Mouse (Mus musculus) heart, embryonic 16.5 days (tissue): Measurements from ENCODE around the gene Pex6. TPM values are rescaled to one million over a fixed set of nuclear protein-coding genes. Genes with fewer than 3 reads are reported as not detected.

Experiments
- ATAC-seq: fragments of 200-750 bp; cut with Nextera tagmentation; replicated peaks from 2 replicates; pipeline ENCODE4 v1.8.0; 2017; ENCODE audit warnings: moderate number of reproducible peaks; ENCODE audit not compliant: insufficient read depth, low FRiP score; ENCODE audit errors: extremely low read depth
- H3K27ac ChIP-seq: fragments of 300-500 bp; sonication (generic); 2 replicates; pipeline ENCODE4 v1.5.1; 2014; ENCODE audit warnings: mild to moderate bottlenecking, low read length, control low read depth, moderate library complexity
- H3K27me3 ChIP-seq: fragments of 300-500 bp; sonication (generic); 2 replicates; pipeline ENCODE4 v1.6.1; 2014; ENCODE audit warnings: low read length, mixed read lengths; ENCODE audit not compliant: control insufficient read depth, insufficient read depth
- H3K36me3 ChIP-seq: fragments of 300-500 bp; sonication (generic); 2 replicates; pipeline ENCODE4 v1.6.1; 2014; ENCODE audit not compliant: control insufficient read depth, insufficient read depth
- H3K4me1 ChIP-seq: fragments of 300-500 bp; sonication (generic); 2 replicates; pipeline ENCODE4 v1.6.1; 2014; ENCODE audit warnings: low read length, mixed read lengths; ENCODE audit not compliant: control insufficient read depth, insufficient read depth
- H3K4me2 ChIP-seq: fragments of 300-500 bp; sonication (generic); 2 replicates; pipeline ENCODE4 v1.6.1; 2014; ENCODE audit warnings: low read depth, mild to moderate bottlenecking, control low read depth, low read length
- H3K4me3 ChIP-seq: fragments of 300-500 bp; sonication (generic); 2 replicates; pipeline ENCODE4 v1.5.1; 2014; ENCODE audit warnings: mild to moderate bottlenecking, control low read depth, low read length
- H3K9ac ChIP-seq: fragments of 300-500 bp; sonication (generic); 2 replicates; pipeline ENCODE4 v1.6.1; 2014; ENCODE audit warnings: low read length, control low read depth
- H3K9me3 ChIP-seq: fragments of 300-500 bp; sonication (generic); replicated peaks from 2 replicates; pipeline ENCODE4 v1.6.1; 2016; ENCODE audit warnings: low read length; ENCODE audit not compliant: control insufficient read depth
- WGBS: fragments of 180-500 bp; shearing (Covaris S2); extraction: QIAGEN DNeasy Blood & Tissue Kit; methylation state at CpG from one replicate; pipeline ENCODE4 v1.1.7; 2014; 5-methylcytosine and 5-hydroxymethylcytosine counted together
- polyA plus RNA-seq: library from polyadenylated mRNA; unstranded; fragments of >200 nt; fragmentation: Nextera tagmentation; extraction: Ambion mirVana; gene quantifications from 2 replicates; pipeline ENCODE4 v1.2.1, GENCODE M21; 2015

Pex6 gene
- polyA plus RNA-seq, 1 experiment from 2014 or later: 13.3 TPM

DNA sequence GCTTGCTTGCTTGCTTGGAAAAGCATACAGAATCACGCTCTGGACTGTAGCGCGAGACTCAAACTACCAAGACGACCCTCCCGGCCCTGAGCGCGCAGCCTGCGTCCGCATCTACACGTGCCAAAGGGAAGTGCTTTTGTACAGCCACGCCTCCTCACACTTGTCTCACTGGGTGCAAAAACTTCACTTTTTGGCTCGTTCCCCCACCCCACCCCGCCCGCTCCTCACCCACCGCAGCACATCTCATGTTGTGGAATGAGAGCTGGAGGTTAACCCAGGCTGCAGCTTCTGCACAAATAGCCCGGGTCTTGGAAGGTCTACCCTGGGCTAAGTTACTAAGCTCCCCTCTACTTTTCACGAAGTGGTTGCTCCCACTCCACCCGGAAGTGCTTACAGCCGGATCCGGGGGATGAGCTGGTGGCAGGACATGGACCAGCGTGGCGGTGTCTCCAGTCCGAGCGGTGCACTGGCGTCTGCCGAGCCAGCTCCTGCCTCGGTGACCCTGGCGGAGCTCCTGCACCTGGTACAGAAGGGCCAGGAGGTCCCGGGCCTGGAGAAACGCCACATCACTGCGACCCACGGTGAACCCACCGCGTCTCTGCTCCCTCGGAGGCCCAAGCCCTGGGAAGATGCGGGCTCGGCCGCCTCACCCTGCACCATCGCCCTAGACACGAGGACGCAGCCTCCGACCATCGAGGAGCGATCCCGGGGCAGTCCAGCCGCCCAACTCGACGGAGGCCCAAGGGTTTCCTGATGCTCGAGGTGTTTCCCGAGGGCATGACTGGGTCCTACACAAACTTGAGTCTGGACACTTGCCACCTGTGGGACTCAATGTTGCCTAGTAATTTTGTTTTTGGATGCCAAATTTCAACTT is 61.4 kb downstream of the Pex6 start, which contains the start of gene 2310039H08Rik:
2310039H08Rik (plus strand) TSS at position 232 of the 874 bp plus-strand sequence.
- Histone ChIP-seq H3K36me3 (peaks cover 26% of the 10 kb centered on the region), H3K9me3 (no peaks in the 10 kb centered on the region), H3K4me2 (peak within 1 kb of the TSS; percentile 65), H3K4me3 (peak within 1 kb of the TSS; percentile 71), H3K27ac (peak within 1 kb of the TSS; percentile 75), H3K9ac (peak within 1 kb of the TSS; percentile 88), H3K4me1 (peaks cover 13% of the 10 kb centered on the region), H3K27me3 (no peaks in the 10 kb centered on the region)
- ATAC-seq: peak; percentile 83
- under 1% methylated on average over 50 of the region's 50 CpGs for WGBS

DNA sequence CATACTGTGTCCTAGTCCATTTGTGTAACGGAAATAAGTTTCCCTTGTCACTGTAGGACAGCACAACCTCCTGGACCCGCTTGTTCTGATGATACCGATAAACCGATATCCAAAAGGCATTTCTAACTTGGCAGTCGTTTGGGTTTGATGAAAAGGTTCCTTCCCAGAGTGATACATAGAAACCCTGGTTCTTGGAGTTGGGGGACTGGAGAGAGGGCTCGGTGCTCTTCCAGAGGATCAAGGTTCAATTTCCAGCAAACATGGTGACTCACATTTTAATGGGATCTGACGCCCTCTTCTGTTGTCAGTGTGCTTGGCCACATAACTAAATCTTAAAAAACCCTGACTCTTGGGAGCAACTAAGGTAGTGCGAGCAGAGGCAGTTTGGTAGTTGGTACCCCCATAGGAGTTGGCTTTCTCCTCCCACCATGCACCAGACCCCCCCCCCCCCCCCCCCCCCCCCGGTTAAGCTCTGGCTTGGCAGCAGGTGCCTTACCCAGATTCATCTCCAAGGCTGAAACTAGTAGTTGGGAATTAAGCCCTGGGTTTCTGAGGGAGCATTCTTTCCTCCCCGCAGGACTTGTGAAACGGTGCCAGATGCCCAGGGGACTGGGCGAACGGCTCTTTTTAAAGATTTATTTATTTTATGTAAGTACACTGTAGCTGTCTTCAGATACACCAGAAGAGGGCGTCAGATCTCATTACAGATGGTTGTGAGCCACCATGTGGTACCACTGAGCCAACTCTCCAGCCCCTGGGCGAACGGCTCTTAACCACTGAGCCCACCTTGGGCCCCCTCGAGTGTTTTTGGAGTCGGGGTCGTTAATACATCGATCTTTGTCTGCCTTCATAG is 62.2 kb downstream of the Pex6 start:
- ATAC-seq: no peak
- peak overlapping the region; percentile 75 for H3K27ac ChIP-seq
- 10% methylated on average over 19 of the region's 20 CpGs for WGBS
- peaks cover 33% of the 10 kb centered on the region for H3K36me3 ChIP-seq
- H3K4me2 ChIP-seq: peak overlapping the region; percentile 65
- peak overlapping the region; percentile 88 for H3K9ac ChIP-seq
- peaks cover 13% of the 10 kb centered on the region for H3K4me1 ChIP-seq
- no peaks in the 10 kb centered on the region for H3K27me3 ChIP-seq
- peak overlapping the region; percentile 71 for H3K4me3 ChIP-seq
- H3K9me3 ChIP-seq: no peaks in the 10 kb centered on the region

DNA sequence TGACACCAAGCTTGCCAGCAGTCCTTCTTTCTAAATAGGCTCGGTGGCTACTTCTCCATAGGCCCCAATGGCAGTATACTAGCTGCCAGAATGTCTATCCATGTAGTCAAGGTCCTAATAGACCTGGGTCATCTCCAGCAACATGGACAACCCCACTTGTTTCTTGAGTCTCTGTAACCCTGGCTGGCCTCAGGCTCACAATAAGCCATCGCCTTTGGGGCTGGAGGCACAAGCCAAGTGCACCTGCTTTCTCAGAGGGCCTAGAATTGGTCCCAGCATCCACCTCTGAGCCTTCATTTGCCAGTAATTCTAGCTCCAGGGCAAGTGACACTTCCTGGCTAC is 62.8 kb downstream of the Pex6 start:
- Histone ChIP-seq H3K4me1 (peaks cover 13% of the 10 kb centered on the region), H3K27ac (no peak overlapping the region), H3K4me2 (peak overlapping the region; percentile 65; the same call in 1 of the 2 replicates), H3K9ac (no peak overlapping the region), H3K4me3 (no peak overlapping the region; the same call in 1 of the 2 replicates), H3K27me3 (no peaks in the 10 kb centered on the region), H3K36me3 (peaks cover 39% of the 10 kb centered on the region), H3K9me3 (no peaks in the 10 kb centered on the region)
- ATAC-seq: no peak
- WGBS: 48% methylated on average over 2 of the region's 2 CpGs

DNA sequence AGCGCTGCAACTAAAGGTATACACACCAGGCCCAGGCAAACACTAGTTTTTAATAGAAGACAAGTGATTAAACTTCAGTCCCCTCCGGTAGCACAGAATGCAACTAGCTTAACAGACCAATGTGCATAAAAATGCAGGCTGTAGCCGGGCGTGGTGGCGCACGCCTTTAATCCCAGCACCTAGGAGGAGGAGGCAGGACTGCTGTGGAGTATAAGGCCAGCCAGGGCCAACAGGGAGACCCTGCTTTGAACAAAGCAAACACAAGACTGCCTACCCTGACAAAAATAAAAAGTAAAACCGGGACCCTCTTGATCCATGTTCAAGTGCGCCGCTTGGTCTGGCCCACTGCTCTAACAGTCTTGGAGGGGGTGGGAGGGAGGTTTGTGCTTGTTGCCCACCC is 63.8 kb downstream of the Pex6 start:
- no peak for ATAC-seq
- H3K4me1 ChIP-seq: peaks cover 13% of the 10 kb centered on the region
- H3K27ac ChIP-seq: no peak overlapping the region
- no peak overlapping the region for H3K9ac ChIP-seq
- H3K27me3 ChIP-seq: no peaks in the 10 kb centered on the region
- H3K4me2 ChIP-seq: no peak overlapping the region
- H3K9me3 ChIP-seq: no peaks in the 10 kb centered on the region
- no peak overlapping the region for H3K4me3 ChIP-seq
- WGBS: 93% methylated on average over 9 of the region's 9 CpGs
- peaks cover 47% of the 10 kb centered on the region for H3K36me3 ChIP-seq

Other genes starting within 250 kb of the Pex6 start
- 0.07 and 0.14 TPM in 2 replicates for gene Ttbk1, start 223.8 kb upstream of the Pex6 start, polyA plus RNA-seq
- 28.0 and 29.6 TPM in 2 replicates for gene Dnph1, start 214.8 kb upstream of the Pex6 start, polyA plus RNA-seq
- gene Cul9, start 165.1 kb upstream of the Pex6 start, polyA plus RNA-seq: 5.6 and 6.4 TPM in 2 replicates
- 11.0 and 12.4 TPM in 2 replicates for gene Srf, start 155.3 kb upstream of the Pex6 start, polyA plus RNA-seq
- gene Ptk7, start 82.0 kb upstream of the Pex6 start, polyA plus RNA-seq: 37.6 and 46.0 TPM in 2 replicates
- 25.7 and 29.0 TPM in 2 replicates for gene Klc4, start 65.4 kb upstream of the Pex6 start, polyA plus RNA-seq
- gene Mrpl2, start 65.2 kb upstream of the Pex6 start, polyA plus RNA-seq: 117 and 119 TPM in 2 replicates
- gene Cul7, start 61.1 kb upstream of the Pex6 start, polyA plus RNA-seq: 39.8 and 46.0 TPM in 2 replicates
- gene Rrp36, start 37.1 kb upstream of the Pex6 start, polyA plus RNA-seq: 39.0 and 39.7 TPM in 2 replicates
- 109 and 115 TPM in 2 replicates for gene Mea1, start 32.7 kb upstream of the Pex6 start, polyA plus RNA-seq
- gene Klhdc3, start 30.5 kb upstream of the Pex6 start, polyA plus RNA-seq: 175 and 179 TPM in 2 replicates
- gene Ppp2r5d, start 6.4 kb upstream of the Pex6 start, polyA plus RNA-seq: 56.1 and 59.9 TPM in 2 replicates
- gene Gnmt, start 17.7 kb downstream of the Pex6 start, polyA plus RNA-seq: 1.8 and 2.5 TPM in 2 replicates
- gene Cnpy3, start 40.8 kb downstream of the Pex6 start, polyA plus RNA-seq: 50.6 and 51.4 TPM in 2 replicates
- 17.0 and 38.9 TPM in 2 replicates for gene Ptcra, start 52.2 kb downstream of the Pex6 start, polyA plus RNA-seq
- gene 2310039H08Rik, start 61.2 kb downstream of the Pex6 start, polyA plus RNA-seq: 52.0 and 55.1 TPM in 2 replicates
- gene Rpl7l1, start 71.2 kb downstream of the Pex6 start, polyA plus RNA-seq: 93.0 and 103 TPM in 2 replicates
- 3.5 and 3.9 TPM in 2 replicates for gene Bicral, start 147.0 kb downstream of the Pex6 start, polyA plus RNA-seq
- 40.3 and 42.9 TPM in 2 replicates for gene Tbcc, start 179.2 kb downstream of the Pex6 start, polyA plus RNA-seq
- gene Prph2, start 199.0 kb downstream of the Pex6 start, polyA plus RNA-seq: not detected in 2 replicates